Comparison of ENCODE assay signal across 10 mouse cellular contexts in genomic region chr11:115359293-115359692, GRCm38 (mm10). TPM values are rescaled to one million over a fixed set of nuclear protein-coding genes. Genes with fewer than 3 reads are reported as not detected.
DNase-seq lines count a peak whose midpoint lies in the region; ATAC-seq and TF ChIP-seq lines count a peak whose summit lies in the region.
"Had no signal": no experiment of that assay in that cellular context is flagged by ENCODE, and none has a peak within 500 bp of the region (broad histone marks: within the 10 kb centered on the region; RNA-seq: fewer than 3 reads in every experiment).

No protein-coding gene starts in this region.

- no peak for TF ChIP-seq CTCF in intestine, postnatal 0 days (IDR thresholded peaks at IDR 0.05; ENCODE audit: low read depth)

- H3K4me2 ChIP-seq in forebrain, embryonic 13.5 days = no peak overlapping the region
- H3K4me2 ChIP-seq in intestine, postnatal 0 days (replicated peaks; ENCODE audit: low read depth) = peak overlapping the region; percentile 13; the same call in 1 of the 2 replicates
- 0 out of 2 replicates have a peak overlapping the region, but pooled peaks have one; percentile 3 for H3K4me2 ChIP-seq in stomach, embryonic 15.5 days

- 42% methylated on average over 3 of the region's 3 CpGs for WGBS in forebrain, embryonic 13.5 days
- 13% methylated on average over 3 of the region's 3 CpGs for WGBS in intestine, postnatal 0 days
- 41% methylated on average over 3 of the region's 3 CpGs for WGBS in stomach, embryonic 15.5 days

- peak overlapping the region; percentile 4 for H3K27ac ChIP-seq in forebrain, embryonic 13.5 days
- peak overlapping the region; percentile 21; the same call in 1 of the 2 replicates for H3K27ac ChIP-seq in intestine, postnatal 0 days (ENCODE audit: low read depth, low read length)
- H3K27ac ChIP-seq in stomach, embryonic 15.5 days = peak overlapping the region; percentile 68; the same call in 1 of the 2 replicates

- intact Hi-C loops in left cerebral cortex, postnatal 10 days (cut with DNase I) = loop anchor here (2.0 to 10.0 kb wide), 3 partner anchors 53 to 154 kb away; partner anchors contain the start of gene Armc7

- H3K27me3 ChIP-seq in forebrain, embryonic 13.5 days = no peaks in the 10 kb centered on the region
- 0 out of 2 replicates have a peak, but pooled peaks cover 8% of the 10 kb centered on the region for H3K27me3 ChIP-seq in intestine, postnatal 0 days (replicated peaks; ENCODE audit: control insufficient read depth, insufficient read depth, low read length)
- H3K27me3 ChIP-seq in stomach, embryonic 15.5 days (replicated peaks) = 0 out of 2 replicates have a peak, but pooled peaks cover 5% of the 10 kb centered on the region

- ATAC-seq in forebrain, embryonic 13.5 days = no peak
- peak; percentile 58 for ATAC-seq in intestine, postnatal 0 days
- ATAC-seq in stomach, embryonic 15.5 days (ENCODE audit: insufficient read depth, low FRiP score, low read depth) = 0 out of 2 replicates have a peak, but pooled peaks have one; percentile 11

- peaks cover 14% of the 10 kb centered on the region for H3K4me1 ChIP-seq in forebrain, embryonic 13.5 days
- no peaks in the 10 kb centered on the region for H3K4me1 ChIP-seq in intestine, postnatal 0 days (replicated peaks; ENCODE audit: control insufficient read depth, insufficient read depth, low read length)
- peaks cover 17% of the 10 kb centered on the region for H3K4me1 ChIP-seq in stomach, embryonic 15.5 days

- H3K9ac ChIP-seq in forebrain, embryonic 13.5 days = peak overlapping the region; percentile 19; the same call in 1 of the 2 replicates
- H3K9ac ChIP-seq in intestine, postnatal 0 days (ENCODE audit: low read depth, low read length) = no peak overlapping the region
- no peak overlapping the region for H3K9ac ChIP-seq in stomach, embryonic 15.5 days

- peaks cover 17% of the 10 kb centered on the region; the same call in 1 of the 2 replicates for H3K36me3 ChIP-seq in forebrain, embryonic 13.5 days (ENCODE audit: poor library complexity, severe bottlenecking)
- H3K36me3 ChIP-seq in intestine, postnatal 0 days (ENCODE audit: control insufficient read depth, insufficient read depth) = no peaks in the 10 kb centered on the region
- no peaks in the 10 kb centered on the region for H3K36me3 ChIP-seq in stomach, embryonic 15.5 days

- no peaks in the 10 kb centered on the region for H3K9me3 ChIP-seq in forebrain, embryonic 13.5 days (replicated peaks)
- H3K9me3 ChIP-seq in intestine, postnatal 0 days (ENCODE audit: control insufficient read depth) = no peaks in the 10 kb centered on the region
- no peaks in the 10 kb centered on the region for H3K9me3 ChIP-seq in stomach, embryonic 15.5 days

- H3K4me3 ChIP-seq in forebrain, embryonic 13.5 days = no peak overlapping the region
- H3K4me3 ChIP-seq in intestine, postnatal 0 days (ENCODE audit: low read depth, low read length) = no peak overlapping the region
- no peak overlapping the region for H3K4me3 ChIP-seq in stomach, embryonic 15.5 days (replicated peaks)

- peak; percentile 34 to 46 for DNase-seq in lung, adult 18-20 months
- DNase-seq in lung, postnatal 14 days = no peak
- DNase-seq in left cerebral cortex, postnatal 10 days (ENCODE audit: extremely low spot score in 1 of 2, low spot score in 2 of 2) = no peak
- no peak for DNase-seq in urinary bladder, postnatal 36 days (ENCODE audit: low spot score in 2 of 2)
- DNase-seq: cerebellum, adult 11 months had no signal

RNA-seq across cellular contexts. Expression of gene Hid1, which starts 8.3 kb away (rescaled TPM):
- 32.9 and 36.4 TPM in 2 replicates for polyA plus RNA-seq in forebrain, embryonic 13.5 days (2015; fragmentation: Nextera tagmentation; extraction: Ambion mirVana)
- polyA plus RNA-seq in intestine, postnatal 0 days (2015; fragmentation: Nextera tagmentation; extraction: Ambion mirVana) = 10.8 and 12.1 TPM in 2 replicates
- polyA plus RNA-seq in stomach, embryonic 15.5 days (2015; fragmentation: Nextera tagmentation; extraction: Ambion mirVana) = 32.9 and 41.0 TPM in 2 replicates
- 10 to 100 TPM; 77.5 to 81.7 TPM for total RNA-seq in left cerebral cortex, postnatal 10 days (2021)

RNA-seq across cellular contexts. Expression of gene Cdr2l, which starts 22.4 kb away (rescaled TPM):
- polyA plus RNA-seq in forebrain, embryonic 13.5 days (2015; fragmentation: Nextera tagmentation; extraction: Ambion mirVana) = 20.7 and 20.9 TPM in 2 replicates
- polyA plus RNA-seq in intestine, postnatal 0 days (2015; fragmentation: Nextera tagmentation; extraction: Ambion mirVana) = 3.5 and 3.9 TPM in 2 replicates
- 10.0 and 10.5 TPM in 2 replicates for polyA plus RNA-seq in stomach, embryonic 15.5 days (2015; fragmentation: Nextera tagmentation; extraction: Ambion mirVana)
- 10 to 100 TPM; 15.2 to 17.2 TPM for total RNA-seq in left cerebral cortex, postnatal 10 days (2021)

RNA-seq across cellular contexts. Expression of gene Otop3, which starts 24.8 kb away (rescaled TPM):
- 0.14 TPM in 1 of 2 replicates, not detected in the other for polyA plus RNA-seq in forebrain, embryonic 13.5 days (2015; fragmentation: Nextera tagmentation; extraction: Ambion mirVana)
- polyA plus RNA-seq in intestine, postnatal 0 days (2015; fragmentation: Nextera tagmentation; extraction: Ambion mirVana) = 2.3 and 4.3 TPM in 2 replicates
- 2.4 and 2.7 TPM in 2 replicates for polyA plus RNA-seq in stomach, embryonic 15.5 days (2015; fragmentation: Nextera tagmentation; extraction: Ambion mirVana)
- total RNA-seq in left cerebral cortex, postnatal 10 days (2021) = under 1 TPM; 0.24 to 0.28 TPM
- total RNA-seq: megakaryocyte progenitor cell, adult 5-6 weeks had no signal
- polyA plus RNA-seq: spleen, adult 2 months had no signal

RNA-seq across cellular contexts. Expression of gene Ush1g, which starts 37.5 kb away (rescaled TPM):
- not detected in 2 replicates for polyA plus RNA-seq in forebrain, embryonic 13.5 days (2015; fragmentation: Nextera tagmentation; extraction: Ambion mirVana)
- 0.05 and 0.09 TPM in 2 replicates for polyA plus RNA-seq in intestine, postnatal 0 days (2015; fragmentation: Nextera tagmentation; extraction: Ambion mirVana)
- 0.26 and 0.35 TPM in 2 replicates for polyA plus RNA-seq in stomach, embryonic 15.5 days (2015; fragmentation: Nextera tagmentation; extraction: Ambion mirVana)
- total RNA-seq in left cerebral cortex, postnatal 10 days (2021) = under 1 TPM; 0.24 to 0.26 TPM
- total RNA-seq: megakaryocyte progenitor cell, adult 5-6 weeks had no signal

RNA-seq across cellular contexts. Expression of gene Mrpl58, which starts 44.3 kb away (rescaled TPM):
- polyA plus RNA-seq in forebrain, embryonic 13.5 days (2015; fragmentation: Nextera tagmentation; extraction: Ambion mirVana) = 246 and 248 TPM in 2 replicates
- polyA plus RNA-seq in intestine, postnatal 0 days (2015; fragmentation: Nextera tagmentation; extraction: Ambion mirVana) = 143 and 145 TPM in 2 replicates
- 184 and 196 TPM in 2 replicates for polyA plus RNA-seq in stomach, embryonic 15.5 days (2015; fragmentation: Nextera tagmentation; extraction: Ambion mirVana)
- 10 to 100 TPM; 96.2 to 98.8 TPM for total RNA-seq in left cerebral cortex, postnatal 10 days (2021)

Comparison
In these comparisons a context has a peak if more than half of its experiments do, and no peak if none do; other contexts are left out.
1. DNase-seq: peak in lung, adult 18-20 months (2 of 2); none in lung, postnatal 14 days (single experiment), left cerebral cortex, postnatal 10 days (0 of 2) and urinary bladder, postnatal 36 days (0 of 2).
2. H3K27ac ChIP-seq: peak in every context shown above with its lines; median percentile 68 in stomach, embryonic 15.5 days; 21 in intestine, postnatal 0 days; 4 in forebrain, embryonic 13.5 days.